Mouse (Mus musculus) forebrain, embryonic 11.5 days (tissue): ENCODE measurements around the gene Notch2. TPM values are rescaled to one million over a fixed set of nuclear protein-coding genes. Genes with fewer than 3 reads are reported as not detected.
"Not testable (repeated sequence)": the region's sequence is repeated elsewhere in the genome, so short reads cannot be mapped to it uniquely, and the experiment has no call there.

Experiments used
- ATAC-seq: fragments of 200-750 bp; cut with Nextera tagmentation; replicated peaks from 2 replicates; pipeline ENCODE4 v1.8.0; 2017; ENCODE audit warnings: moderate TSS enrichment; ENCODE audit not compliant: low FRiP score
- DNase-seq: peaks from one replicate; pipeline ENCODE4 v3.0.0-alpha.2; 2017; ENCODE audit warnings: low spot score
- H3K27ac ChIP-seq: fragments of 300-500 bp; sonication (generic); 2 replicates; pipeline ENCODE4 v1.5.1; 2014; ENCODE audit warnings: low read depth, low read length
- H3K27me3 ChIP-seq: fragments of 300-500 bp; sonication (generic); 2 replicates; pipeline ENCODE4 v1.6.1; 2014; ENCODE audit warnings: mild to moderate bottlenecking, low read length, mixed read lengths; ENCODE audit not compliant: control insufficient read depth, insufficient read depth
- H3K36me3 ChIP-seq: fragments of 300-500 bp; sonication (generic); 2 replicates; pipeline ENCODE4 v1.6.1; 2014; ENCODE audit warnings: mild to moderate bottlenecking, low read length, moderate library complexity, mixed read lengths; ENCODE audit not compliant: control insufficient read depth, insufficient read depth
- H3K4me1 ChIP-seq: fragments of 300-500 bp; sonication (generic); replicated peaks from 2 replicates; pipeline ENCODE4 v1.6.1; 2014; ENCODE audit warnings: low read length, mixed read lengths; ENCODE audit not compliant: control insufficient read depth, insufficient read depth
- H3K4me2 ChIP-seq: fragments of 300-500 bp; sonication (generic); 2 replicates; pipeline ENCODE4 v1.6.1; 2014; ENCODE audit warnings: low read depth, mild to moderate bottlenecking, low read length, moderate library complexity, mixed read lengths; ENCODE audit not compliant: severe bottlenecking
- H3K4me3 ChIP-seq: fragments of 300-500 bp; sonication (generic); 2 replicates; pipeline ENCODE4 v1.5.1; 2014; ENCODE audit warnings: low read depth, low read length
- H3K9ac ChIP-seq: fragments of 300-500 bp; sonication (generic); 2 replicates; pipeline ENCODE4 v1.6.1; 2014; ENCODE audit warnings: low read length
- H3K9me3 ChIP-seq: fragments of 300-500 bp; sonication (generic); 2 replicates; pipeline ENCODE4 v1.6.1; 2016; ENCODE audit warnings: low read length, mixed read lengths; ENCODE audit not compliant: control insufficient read depth
- WGBS: fragments of 180-500 bp; shearing (Covaris S2); extraction: QIAGEN DNeasy Blood & Tissue Kit; methylation state at CpG from one replicate; pipeline ENCODE4 v1.1.7; 2014; 5-methylcytosine and 5-hydroxymethylcytosine counted together
- polyA plus RNA-seq: library from polyadenylated mRNA; unstranded; fragments of >200 nt; fragmentation: Nextera tagmentation; extraction: Ambion mirVana; gene quantifications from 2 replicates; pipeline ENCODE4 v1.2.1, GENCODE M21; 2014

Gene Notch2
- polyA plus RNA-seq, 1 experiment from 2014 or later = 27.6 TPM

GRCm38 (mm10) chr3:98049671-98050070 is 36.3 kb downstream of the Notch2 start:
- Histone ChIP-seq H3K9ac (no peak overlapping the region), H3K9me3 (no peaks in the 10 kb centered on the region), H3K4me3 (no peak overlapping the region), H3K4me1 (peaks cover 5% of the 10 kb centered on the region), H3K4me2 (no peak overlapping the region), H3K27ac (no peak overlapping the region), H3K36me3 (no peaks in the 10 kb centered on the region), H3K27me3 (no peaks in the 10 kb centered on the region)
- DNase-seq (no peak), ATAC-seq (no peak)
- 86% methylated on average over 1 of the region's 1 CpGs for WGBS

GRCm38 (mm10) chr3:98050086-98050485 is 36.8 kb downstream of the Notch2 start:
- ATAC-seq, H3K9me3 ChIP-seq, H3K4me1 ChIP-seq, H3K4me2 ChIP-seq, H3K4me3 ChIP-seq, H3K27me3 ChIP-seq, DNase-seq, H3K9ac ChIP-seq, H3K36me3 ChIP-seq: not testable (repeated sequence)
- peak overlapping the region; percentile 25; the same call in 1 of the 2 replicates for H3K27ac ChIP-seq
- 89% methylated on average over 7 of the region's 7 CpGs for WGBS

GRCm38 (mm10) chr3:98050492-98051406 is 37.4 kb downstream of the Notch2 start:
- H3K36me3 ChIP-seq = no peaks in the 10 kb centered on the region

GRCm38 (mm10) chr3:98051407-98051968 is 38.2 kb downstream of the Notch2 start:
- Histone ChIP-seq H3K4me1 (no peaks in the 10 kb centered on the region; the same call in 1 of the 2 replicates), H3K36me3 (no peaks in the 10 kb centered on the region), H3K27ac (no peak overlapping the region), H3K4me2 (no peak overlapping the region), H3K9ac (no peak overlapping the region), H3K27me3 (no peaks in the 10 kb centered on the region), H3K9me3 (no peaks in the 10 kb centered on the region), H3K4me3 (no peak overlapping the region)
- peak; percentile 47; the same call in 1 of the 2 replicates for ATAC-seq
- no peak for DNase-seq
- 40% methylated on average over 16 of the region's 16 CpGs for WGBS

More at GRCm38 (mm10) chr3:98050492-98051406, 37.4 kb downstream of the Notch2 start:
- no peak overlapping the region for H3K4me3 ChIP-seq
- no peaks in the 10 kb centered on the region for H3K9me3 ChIP-seq
- peak; percentile 47 for DNase-seq
- no peak overlapping the region for H3K4me2 ChIP-seq
- no peaks in the 10 kb centered on the region for H3K27me3 ChIP-seq
- H3K4me1 ChIP-seq = peaks cover 2% of the 10 kb centered on the region; the same call in 1 of the 2 replicates
- H3K27ac ChIP-seq = peak overlapping the region; percentile 25; the same call in 1 of the 2 replicates
- no peak overlapping the region for H3K9ac ChIP-seq
- ATAC-seq = peak; percentile 49
- WGBS = 56% methylated on average over 14 of the region's 14 CpGs

DNA sequence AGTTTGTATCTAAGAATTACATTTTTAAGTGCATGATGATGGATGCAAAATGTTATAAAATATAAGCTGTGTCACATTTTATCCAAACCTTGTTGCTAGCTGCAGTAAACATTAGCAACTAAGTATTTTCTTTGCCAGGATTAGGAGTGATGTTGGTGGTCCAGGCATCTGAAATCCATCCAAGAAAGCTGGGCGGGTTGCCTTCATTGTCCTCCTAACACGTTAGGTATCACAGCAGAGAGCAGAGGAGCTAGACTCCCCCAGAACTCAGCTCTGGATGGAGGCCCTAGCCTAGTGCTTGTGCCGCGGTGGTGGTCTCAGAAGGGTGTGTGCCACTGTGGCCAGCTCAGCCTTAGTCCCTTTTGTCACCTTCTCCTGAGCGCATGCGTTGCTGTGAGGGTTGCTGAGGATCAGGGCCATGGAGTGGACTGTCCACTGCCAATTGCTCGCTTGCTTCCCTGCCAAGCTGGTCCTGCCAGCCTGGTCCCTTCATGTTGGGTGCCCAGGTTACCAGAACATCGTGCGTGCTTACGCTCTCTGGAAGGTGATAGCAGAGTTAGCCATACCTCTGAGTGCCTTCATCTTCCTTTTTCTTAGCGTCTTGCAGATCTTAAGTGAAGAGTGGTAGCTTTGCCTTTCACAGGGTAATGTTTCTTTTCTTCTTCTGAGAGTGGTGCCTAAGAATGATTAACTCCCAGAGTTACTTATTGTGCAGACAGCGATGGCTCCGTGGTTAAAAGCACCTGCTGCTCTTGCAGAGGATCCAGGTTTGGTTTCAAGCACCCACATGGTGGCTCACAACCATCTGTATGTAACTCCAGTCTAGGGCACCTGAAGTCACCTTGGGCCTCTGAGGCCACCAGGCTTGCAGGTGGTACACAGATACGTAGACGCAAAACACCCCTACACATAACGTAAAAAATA is 39.4 kb downstream of the Notch2 start:
- H3K4me2 ChIP-seq = no peak overlapping the region
- H3K4me1 ChIP-seq = no peaks in the 10 kb centered on the region; the same call in 1 of the 2 replicates
- H3K4me3 ChIP-seq = no peak overlapping the region
- ATAC-seq = no peak
- H3K9me3 ChIP-seq = no peaks in the 10 kb centered on the region
- no peak overlapping the region for H3K9ac ChIP-seq
- H3K27me3 ChIP-seq = no peaks in the 10 kb centered on the region
- WGBS = 88% methylated on average over 16 of the region's 16 CpGs
- H3K36me3 ChIP-seq = no peaks in the 10 kb centered on the region
- no peak for DNase-seq
- H3K27ac ChIP-seq = no peak overlapping the region; the same call in 1 of the 2 replicates

DNA sequence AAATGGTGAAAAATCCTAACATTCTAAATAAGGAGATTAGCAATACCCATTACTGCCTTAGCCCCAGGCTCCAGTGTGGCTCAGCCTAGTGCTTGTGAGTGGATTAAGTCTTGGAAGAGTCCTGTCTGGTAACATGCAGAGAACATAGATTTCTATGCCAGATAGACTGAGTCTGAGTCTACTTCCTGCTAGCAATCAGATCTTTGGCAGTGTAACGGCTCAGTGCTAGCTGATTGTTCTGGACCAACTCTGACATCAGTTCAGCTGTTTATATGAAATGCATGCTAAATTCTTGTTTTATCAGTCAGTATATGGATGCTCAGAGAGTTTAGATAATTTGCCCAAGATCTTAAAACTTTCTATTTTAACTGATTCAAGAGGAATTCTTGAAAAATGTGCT is 40.5 kb downstream of the Notch2 start:
- H3K27ac ChIP-seq = no peak overlapping the region
- H3K9me3 ChIP-seq = no peaks in the 10 kb centered on the region
- 86% methylated on average over 1 of the region's 1 CpGs for WGBS
- no peaks in the 10 kb centered on the region for H3K36me3 ChIP-seq
- H3K4me3 ChIP-seq = no peak overlapping the region
- no peak overlapping the region for H3K4me2 ChIP-seq
- H3K27me3 ChIP-seq = no peaks in the 10 kb centered on the region
- DNase-seq = no peak
- no peak overlapping the region for H3K9ac ChIP-seq
- no peak for ATAC-seq
- H3K4me1 ChIP-seq = no peaks in the 10 kb centered on the region; the same call in 1 of the 2 replicates

- H3K4me2 ChIP-seq = no peak overlapping the region
- WGBS = 92% methylated on average over 8 of the region's 8 CpGs
- H3K4me1 ChIP-seq = no peaks in the 10 kb centered on the region; the same call in 1 of the 2 replicates
- H3K4me3 ChIP-seq = no peak overlapping the region
- no peak overlapping the region for H3K27ac ChIP-seq
- ATAC-seq = no peak
- H3K9me3 ChIP-seq = no peaks in the 10 kb centered on the region
- H3K36me3 ChIP-seq = no peaks in the 10 kb centered on the region
- H3K27me3 ChIP-seq = no peaks in the 10 kb centered on the region
- no peak for DNase-seq
- no peak overlapping the region for H3K9ac ChIP-seq
Measured at GRCm38 (mm10) chr3:98054334-98055007, 41.1 kb downstream of the Notch2 start.

- WGBS = 82% methylated on average over 6 of the region's 6 CpGs
- no peak overlapping the region for H3K27ac ChIP-seq
Measured at GRCm38 (mm10) chr3:98055008-98055345, 41.6 kb downstream of the Notch2 start.

More at GRCm38 (mm10) chr3:98055008-98055345, 41.6 kb downstream of the Notch2 start:
- Histone ChIP-seq H3K27me3 (no peaks in the 10 kb centered on the region), H3K4me1 (no peaks in the 10 kb centered on the region; the same call in 1 of the 2 replicates), H3K4me3 (no peak overlapping the region), H3K36me3 (no peaks in the 10 kb centered on the region), H3K4me2 (no peak overlapping the region), H3K9ac (no peak overlapping the region), H3K9me3 (no peaks in the 10 kb centered on the region)
- DNase-seq (no peak), ATAC-seq (no peak)
